Mouse (Mus musculus) hindbrain, embryonic 11.5 days (tissue): ENCODE measurements around the gene Cyp2c50. TPM values are rescaled to one million over a fixed set of nuclear protein-coding genes. Genes with fewer than 3 reads are reported as not detected.
"Not testable (repeated sequence)": the region's sequence is repeated elsewhere in the genome, so short reads cannot be mapped to it uniquely, and the experiment has no call there.

ENCODE experiments used
- ATAC-seq: fragments of 200-750 bp; cut with Nextera tagmentation; 2 replicates; pipeline ENCODE4 v1.8.0; 2017; ENCODE audit warnings: mild to moderate bottlenecking, moderate TSS enrichment, moderate library complexity; ENCODE audit not compliant: low FRiP score
- DNase-seq: peaks from one replicate; pipeline ENCODE4 v3.0.0-alpha.2; 2015; ENCODE audit warnings: low spot score
- H3K27ac ChIP-seq: fragments of 300-500 bp; sonication (generic); 2 replicates; pipeline ENCODE4 v1.5.1; 2014; ENCODE audit warnings: mild to moderate bottlenecking, low read depth, low read length
- H3K27me3 ChIP-seq: fragments of 300-500 bp; sonication (generic); 2 replicates; pipeline ENCODE4 v1.6.1; 2014; ENCODE audit warnings: mild to moderate bottlenecking, low read length, moderate library complexity, mixed read lengths; ENCODE audit not compliant: control insufficient read depth, insufficient read depth
- H3K36me3 ChIP-seq: fragments of 300-500 bp; sonication (generic); 2 replicates; pipeline ENCODE4 v1.6.1; 2014; ENCODE audit warnings: mild to moderate bottlenecking, low read length, moderate library complexity, mixed read lengths; ENCODE audit not compliant: control insufficient read depth, insufficient read depth
- H3K4me1 ChIP-seq: fragments of 300-500 bp; sonication (generic); replicated peaks from 2 replicates; pipeline ENCODE4 v1.6.1; 2014; ENCODE audit warnings: low read length, mixed read lengths; ENCODE audit not compliant: control insufficient read depth, insufficient read depth
- H3K4me2 ChIP-seq: fragments of 300-500 bp; sonication (generic); replicated peaks from 2 replicates; pipeline ENCODE4 v1.6.1; 2014; ENCODE audit warnings: mild to moderate bottlenecking, low read depth, low read length
- H3K4me3 ChIP-seq: fragments of 300-500 bp; sonication (generic); 2 replicates; pipeline ENCODE4 v1.5.1; 2014; ENCODE audit warnings: low read depth, low read length
- H3K9ac ChIP-seq: fragments of 300-500 bp; sonication (generic); 2 replicates; pipeline ENCODE4 v1.6.1; 2014; ENCODE audit warnings: low read depth, low read length
- H3K9me3 ChIP-seq: fragments of 300-500 bp; sonication (generic); 2 replicates; pipeline ENCODE4 v1.6.1; 2016; ENCODE audit warnings: low read length; ENCODE audit not compliant: control insufficient read depth
- WGBS: fragments of 180-500 bp; shearing (Covaris S2); extraction: QIAGEN DNeasy Blood & Tissue Kit; methylation state at CpG from one replicate; pipeline ENCODE4 v1.1.7; 2014; 5-methylcytosine and 5-hydroxymethylcytosine counted together
- polyA plus RNA-seq: library from polyadenylated mRNA; unstranded; fragments of >200 nt; fragmentation: Nextera tagmentation; extraction: Ambion mirVana; gene quantifications from 2 replicates; pipeline ENCODE4 v1.2.1, GENCODE M21; 2014

Cyp2c50 gene
- polyA plus RNA-seq = not detected in 2 replicates

DNA sequence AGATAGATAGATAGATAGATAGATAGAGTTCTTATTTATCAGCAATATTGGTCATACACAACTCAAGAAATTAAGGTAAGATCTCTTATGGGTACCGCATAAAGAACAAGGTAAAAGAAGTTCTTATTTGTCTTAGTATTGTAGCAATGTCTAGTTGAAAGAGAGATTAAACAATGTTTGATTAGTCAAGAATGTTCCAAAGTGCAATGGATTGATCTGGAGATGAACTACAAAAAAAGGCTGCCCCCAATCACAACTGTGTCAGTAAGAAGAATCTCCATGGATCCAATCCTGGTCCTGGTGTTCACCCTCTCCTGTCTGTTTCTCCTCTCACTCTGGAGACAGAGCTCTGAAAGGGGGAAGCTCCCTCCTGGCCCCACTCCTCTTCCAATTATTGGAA, at the start of gene Cyp2c50:
Gene Cyp2c50, plus strand, starts transcription at position 268 of the 400 bp plus-strand sequence.
- 100% methylated on average over 1 of the region's 1 CpGs for WGBS
- H3K9ac ChIP-seq, H3K27me3 ChIP-seq, H3K27ac ChIP-seq, H3K4me3 ChIP-seq, H3K36me3 ChIP-seq, H3K4me1 ChIP-seq, H3K9me3 ChIP-seq, ATAC-seq, H3K4me2 ChIP-seq, DNase-seq: not testable (repeated sequence)

DNA sequence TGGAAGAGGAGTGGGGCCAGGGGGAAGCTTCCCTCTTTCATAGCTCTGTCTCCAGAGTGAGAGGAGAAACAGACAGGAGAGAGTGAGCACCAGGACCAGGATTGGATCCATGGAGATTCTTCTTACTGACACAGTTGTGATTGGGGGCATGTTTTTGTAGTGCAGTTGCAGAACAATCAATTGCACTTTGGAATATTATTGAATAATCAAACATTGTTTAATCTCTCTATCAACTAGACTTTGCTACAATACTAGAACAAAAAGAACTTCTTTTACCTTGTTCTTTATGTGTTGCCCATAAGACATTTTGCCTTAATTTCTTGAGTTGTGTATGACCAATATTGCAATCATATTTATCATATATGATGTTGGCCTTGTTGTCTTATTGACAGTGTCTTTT, 15.8 kb upstream of the Cyp2c50 start, which contains the start of gene Cyp2c54:
Gene Cyp2c54, minus strand, starts transcription at position 127 of the 400 bp plus-strand sequence.
- Histone ChIP-seq H3K4me1 (no peaks in the 10 kb centered on the region), H3K4me3 (no peak within 1 kb of the TSS), H3K27ac (no peak within 1 kb of the TSS), H3K9me3 (no peaks in the 10 kb centered on the region), H3K4me2 (no peak within 1 kb of the TSS), H3K27me3 (no peaks in the 10 kb centered on the region), H3K36me3 (no peaks in the 10 kb centered on the region), H3K9ac (no peak within 1 kb of the TSS)
- ATAC-seq = no peak
- no peak for DNase-seq

DNA sequence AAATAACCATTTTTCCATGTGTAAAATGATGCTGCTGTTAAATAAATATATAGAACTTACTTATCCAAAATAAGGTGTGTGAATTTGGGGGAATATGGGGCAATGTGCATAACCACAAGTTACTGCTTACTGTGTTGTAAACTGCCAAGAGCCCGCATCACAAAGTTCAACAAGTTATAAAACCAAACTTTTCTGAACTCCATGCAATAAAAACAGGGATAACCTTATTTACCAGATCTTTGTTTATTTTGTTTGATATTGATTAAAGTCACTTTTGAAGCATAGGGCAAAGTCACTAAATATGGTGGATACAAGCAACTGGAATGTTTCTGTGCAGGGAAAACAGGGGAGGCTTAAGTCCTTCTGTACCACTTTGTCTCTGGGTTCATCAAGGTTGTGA, 1.1 kb upstream of the Cyp2c50 start:
- H3K27me3 ChIP-seq = no peaks in the 10 kb centered on the region
- 96% methylated on average over 1 of the region's 1 CpGs for WGBS
- no peak for DNase-seq
- no peaks in the 10 kb centered on the region for H3K36me3 ChIP-seq
- H3K9ac ChIP-seq = no peak overlapping the region
- no peak overlapping the region for H3K27ac ChIP-seq
- no peaks in the 10 kb centered on the region for H3K9me3 ChIP-seq
- no peaks in the 10 kb centered on the region for H3K4me1 ChIP-seq
- no peak for ATAC-seq
- no peak overlapping the region for H3K4me3 ChIP-seq
- H3K4me2 ChIP-seq = no peak overlapping the region

DNA sequence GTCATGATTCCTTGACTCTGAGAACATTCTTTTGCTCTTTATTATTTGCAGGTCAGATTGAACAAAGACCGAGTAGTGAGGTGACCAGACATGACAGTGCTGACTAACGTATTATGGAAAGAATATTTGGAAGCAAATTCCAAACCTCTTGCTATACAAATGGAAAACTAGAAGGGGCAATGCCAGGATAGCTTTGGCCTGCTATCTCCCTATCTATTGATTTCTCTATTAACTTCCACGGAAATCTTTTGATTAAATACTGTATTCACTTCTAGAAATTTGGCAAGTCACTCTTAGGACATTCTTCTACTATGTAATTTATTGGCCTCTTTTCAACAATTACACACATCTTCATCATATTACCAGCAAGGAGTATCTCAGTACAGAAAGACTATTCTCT, 1.6 kb downstream of the Cyp2c50 start:
- Histone ChIP-seq H3K4me1 (no peaks in the 10 kb centered on the region), H3K4me3 (no peak overlapping the region), H3K4me2 (no peak overlapping the region), H3K36me3 (no peaks in the 10 kb centered on the region), H3K9me3 (no peaks in the 10 kb centered on the region), H3K9ac (no peak overlapping the region), H3K27me3 (no peaks in the 10 kb centered on the region), H3K27ac (no peak overlapping the region)
- WGBS = 85% methylated on average over 3 of the region's 3 CpGs
- ATAC-seq = no peak
- DNase-seq = no peak

DNA sequence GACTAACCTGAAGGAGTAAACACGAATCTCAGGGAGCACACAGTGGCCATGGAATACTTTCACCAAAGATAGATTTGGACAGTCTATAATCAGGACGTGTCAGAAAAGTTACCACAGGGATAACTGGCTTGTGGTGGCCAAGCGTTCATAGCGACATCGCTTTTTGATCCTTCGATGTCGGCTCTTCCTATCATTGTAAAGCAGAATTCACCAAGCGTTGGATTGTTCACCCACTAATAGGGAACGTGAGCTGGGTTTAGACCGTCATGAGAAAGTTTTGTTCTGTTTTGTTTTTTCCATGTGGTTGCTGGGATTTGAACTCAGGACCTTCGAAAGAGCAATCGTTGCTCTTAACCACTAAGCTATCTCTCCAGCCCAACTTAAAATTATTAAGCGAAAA, 30.1 kb downstream of the Cyp2c50 start:
- not testable (repeated sequence) for H3K9ac ChIP-seq, H3K4me2 ChIP-seq, H3K4me1 ChIP-seq, H3K27me3 ChIP-seq, H3K27ac ChIP-seq, H3K4me3 ChIP-seq, DNase-seq, H3K9me3 ChIP-seq, ATAC-seq, H3K36me3 ChIP-seq
- 78% methylated on average over 13 of the region's 13 CpGs for WGBS

DNA sequence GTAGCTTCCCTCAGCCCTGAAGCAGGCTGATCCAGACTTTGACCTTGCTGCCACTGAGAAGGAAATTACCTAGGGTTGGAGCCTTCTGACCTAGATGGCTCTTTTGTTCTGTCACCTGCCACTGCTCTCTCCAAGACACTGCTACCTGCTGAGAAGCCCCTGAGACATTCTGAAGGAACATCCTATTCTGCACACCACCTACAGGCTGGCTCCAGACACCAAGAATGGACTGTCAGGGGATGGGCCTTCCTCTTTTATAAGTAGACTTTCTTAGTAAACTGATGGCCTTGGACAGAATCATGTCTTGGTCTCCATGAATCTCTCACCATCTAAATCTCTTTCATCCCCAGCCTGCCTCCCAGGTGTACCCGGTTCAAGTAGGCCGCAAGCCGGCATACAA, 35.7 kb downstream of the Cyp2c50 start:
- ATAC-seq = not testable (repeated sequence)
- 81% methylated on average over 3 of the region's 3 CpGs for WGBS

DNA sequence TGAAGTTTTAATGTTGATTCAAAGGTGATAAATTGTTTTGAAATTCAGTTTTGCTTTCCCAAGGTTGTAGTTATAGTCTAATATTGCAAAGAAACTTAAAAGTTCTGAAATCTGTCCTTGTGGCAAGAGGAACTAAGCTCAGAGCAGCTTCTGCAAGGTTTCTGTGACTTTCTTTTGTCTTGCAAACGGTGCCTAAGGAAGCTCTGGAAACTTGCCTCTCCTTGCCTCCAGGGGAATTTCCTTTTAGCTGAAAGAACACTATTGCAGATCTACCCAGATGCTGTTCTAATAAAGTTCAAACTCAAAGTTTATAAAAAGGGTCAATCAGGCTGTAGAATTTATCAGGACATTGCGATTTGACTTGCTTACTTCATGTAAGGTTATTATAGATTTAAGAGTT, 37.5 kb downstream of the Cyp2c50 start:
- not testable (repeated sequence) for DNase-seq, H3K27me3 ChIP-seq, H3K4me2 ChIP-seq, H3K9ac ChIP-seq, H3K4me1 ChIP-seq, H3K36me3 ChIP-seq, H3K9me3 ChIP-seq, H3K4me3 ChIP-seq, ATAC-seq, H3K27ac ChIP-seq
- WGBS = 39% methylated on average over 2 of the region's 2 CpGs

More for the DNA sequence above, 35.7 kb downstream of the Cyp2c50 start:
- H3K27ac ChIP-seq, H3K4me1 ChIP-seq, H3K4me3 ChIP-seq, H3K4me2 ChIP-seq, H3K27me3 ChIP-seq, DNase-seq, H3K9ac ChIP-seq, H3K9me3 ChIP-seq, H3K36me3 ChIP-seq: not testable (repeated sequence)

Other genes with a start within 250 kb of the Cyp2c50 start
- gene Cyp2c69, start 202.9 kb upstream of the Cyp2c50 start, polyA plus RNA-seq = not detected in 2 replicates
- gene Cyp2c37, start 97.3 kb upstream of the Cyp2c50 start, polyA plus RNA-seq = not detected in 2 replicates
- gene Cyp2c54, start 15.9 kb upstream of the Cyp2c50 start, polyA plus RNA-seq = not detected in 2 replicates
- gene Cyp2c70, start 97.6 kb downstream of the Cyp2c50 start, polyA plus RNA-seq = not detected in 2 replicates
- 94.6 and 106 TPM in 2 replicates for gene Pdlim1, start 182.2 kb downstream of the Cyp2c50 start, polyA plus RNA-seq